Mouse (Mus musculus): ENCODE measurements around the gene Mum1. TPM values are rescaled to one million over a fixed set of nuclear protein-coding genes. Genes with fewer than 3 reads are reported as not detected.
A peak's percentile ranks its signal among the peaks of the same experiment; 100 is the strongest.

The Mum1 gene
- polyA plus RNA-seq, 1 experiment from 2014 or later, result 43.7 TPM

GRCm38 (mm10) chr10:80278390-80278789, 52.2 kb downstream of the Mum1 start:
- Histone ChIP-seq H3K4me2 (no peak overlapping the region), H3K9me3 (no peaks in the 10 kb centered on the region), H3K27ac (replicated peaks) (no peak overlapping the region), H3K27me3 (replicated peaks) (no peaks in the 10 kb centered on the region), H3K36me3 (peaks cover 100% of the 10 kb centered on the region), H3K9ac (no peak overlapping the region), H3K4me3 (no peak overlapping the region), H3K4me1 (peaks cover 30% of the 10 kb centered on the region)
- 90% methylated on average over 9 of the region's 9 CpGs for WGBS
- no peak for ATAC-seq (ENCODE audit: extremely low read depth, insufficient number of reproducible peaks, low FRiP score, low TSS enrichment)

- 93% methylated on average over 12 of the region's 12 CpGs for WGBS
Observed at GRCm38 (mm10) chr10:80279273-80279672, 53.0 kb downstream of the Mum1 start.

GRCm38 (mm10) chr10:80281304-80281703, 55.1 kb downstream of the Mum1 start:
- H3K4me3 ChIP-seq, result no peak overlapping the region
- H3K9me3 ChIP-seq, result no peaks in the 10 kb centered on the region
- H3K27me3 ChIP-seq (replicated peaks), result no peaks in the 10 kb centered on the region
- peak overlapping the region; percentile 2 for H3K9ac ChIP-seq
- ATAC-seq (ENCODE audit: extremely low read depth, insufficient number of reproducible peaks, low FRiP score, low TSS enrichment), result no peak
- no peak overlapping the region for H3K4me2 ChIP-seq
- WGBS, result 51% methylated on average over 7 of the region's 7 CpGs
- peaks cover 25% of the 10 kb centered on the region for H3K4me1 ChIP-seq
- peak overlapping the region; percentile 63 for H3K27ac ChIP-seq (replicated peaks)
- H3K36me3 ChIP-seq, result peaks cover 99% of the 10 kb centered on the region

More at GRCm38 (mm10) chr10:80279273-80279672, 53.0 kb downstream of the Mum1 start:
- no peak for ATAC-seq (ENCODE audit: extremely low read depth, insufficient number of reproducible peaks, low FRiP score, low TSS enrichment)
- Histone ChIP-seq H3K27ac (replicated peaks) (no peak overlapping the region), H3K4me2 (no peak overlapping the region), H3K9ac (no peak overlapping the region; the same call in 1 of the 2 replicates), H3K9me3 (no peaks in the 10 kb centered on the region), H3K4me3 (no peak overlapping the region), H3K36me3 (peaks cover 100% of the 10 kb centered on the region), H3K27me3 (replicated peaks) (no peaks in the 10 kb centered on the region), H3K4me1 (peaks cover 25% of the 10 kb centered on the region)

- H3K9me3 ChIP-seq, result no peaks in the 10 kb centered on the region
- no peaks in the 10 kb centered on the region for H3K27me3 ChIP-seq (replicated peaks)
- peaks cover 99% of the 10 kb centered on the region for H3K36me3 ChIP-seq
- 74% methylated on average over 8 of the region's 8 CpGs for WGBS
- H3K4me2 ChIP-seq, result no peak overlapping the region
- no peak for ATAC-seq (ENCODE audit: extremely low read depth, insufficient number of reproducible peaks, low FRiP score, low TSS enrichment)
- H3K27ac ChIP-seq (replicated peaks), result peak overlapping the region; percentile 63
- peak overlapping the region; percentile 2 for H3K9ac ChIP-seq
- H3K4me3 ChIP-seq, result no peak overlapping the region
- H3K4me1 ChIP-seq, result peaks cover 25% of the 10 kb centered on the region
Observed at GRCm38 (mm10) chr10:80281921-80282371, 55.7 kb downstream of the Mum1 start.

GRCm38 (mm10) chr10:80282481-80283441, 56.5 kb downstream of the Mum1 start:
- no peak for ATAC-seq (ENCODE audit: extremely low read depth, insufficient number of reproducible peaks, low FRiP score, low TSS enrichment)
- Histone ChIP-seq H3K27ac (replicated peaks) (peak overlapping the region; percentile 63; the same call in 1 of the 2 replicates), H3K9ac (no peak overlapping the region), H3K9me3 (no peaks in the 10 kb centered on the region), H3K4me2 (no peak overlapping the region), H3K36me3 (peaks cover 99% of the 10 kb centered on the region), H3K4me3 (no peak overlapping the region), H3K27me3 (replicated peaks) (no peaks in the 10 kb centered on the region), H3K4me1 (peaks cover 25% of the 10 kb centered on the region)
- WGBS, result 80% methylated on average over 20 of the region's 20 CpGs

GRCm38 (mm10) chr10:80285222-80286070, 59.2 kb downstream of the Mum1 start:
- H3K27me3 ChIP-seq (replicated peaks), result no peaks in the 10 kb centered on the region
- no peak overlapping the region for H3K9ac ChIP-seq
- no peaks in the 10 kb centered on the region for H3K9me3 ChIP-seq
- 82% methylated on average over 13 of the region's 15 CpGs for WGBS
- peaks cover 88% of the 10 kb centered on the region for H3K36me3 ChIP-seq
- H3K27ac ChIP-seq (replicated peaks), result no peak overlapping the region
- H3K4me2 ChIP-seq, result no peak overlapping the region
- no peak for ATAC-seq (ENCODE audit: extremely low read depth, insufficient number of reproducible peaks, low FRiP score, low TSS enrichment)
- H3K4me3 ChIP-seq, result no peak overlapping the region
- peaks cover 25% of the 10 kb centered on the region for H3K4me1 ChIP-seq

- Histone ChIP-seq H3K9me3 (no peaks in the 10 kb centered on the region), H3K36me3 (peaks cover 63% of the 10 kb centered on the region), H3K27me3 (replicated peaks) (no peaks in the 10 kb centered on the region), H3K4me1 (peaks cover 5% of the 10 kb centered on the region; the same call in 1 of the 2 replicates), H3K9ac (no peak overlapping the region), H3K27ac (replicated peaks) (no peak overlapping the region), H3K4me2 (no peak overlapping the region), H3K4me3 (no peak overlapping the region)
- WGBS, result 90% methylated on average over 12 of the region's 12 CpGs
- no peak for ATAC-seq (ENCODE audit: extremely low read depth, insufficient number of reproducible peaks, low FRiP score, low TSS enrichment)
Observed at GRCm38 (mm10) chr10:80288097-80288496, 61.9 kb downstream of the Mum1 start.

- Histone ChIP-seq H3K4me1 (peaks cover 10% of the 10 kb centered on the region), H3K36me3 (peaks cover 63% of the 10 kb centered on the region), H3K4me3 (no peak overlapping the region), H3K9me3 (no peaks in the 10 kb centered on the region), H3K9ac (no peak overlapping the region), H3K27ac (replicated peaks) (no peak overlapping the region), H3K27me3 (replicated peaks) (no peaks in the 10 kb centered on the region), H3K4me2 (no peak overlapping the region)
- ATAC-seq (ENCODE audit: extremely low read depth, insufficient number of reproducible peaks, low FRiP score, low TSS enrichment), result no peak
- WGBS, result 67% methylated on average over 8 of the region's 8 CpGs
Observed at GRCm38 (mm10) chr10:80288657-80289056, 62.4 kb downstream of the Mum1 start.

- Histone ChIP-seq H3K4me3 (peak within 1 kb of the TSS; percentile 75), H3K9me3 (no peaks in the 10 kb centered on the region), H3K36me3 (peaks cover 40% of the 10 kb centered on the region), H3K9ac (peak within 1 kb of the TSS; percentile 95), H3K4me2 (peak within 1 kb of the TSS; percentile 85), H3K27me3 (replicated peaks) (peaks cover 12% of the 10 kb centered on the region), H3K27ac (replicated peaks) (peak within 1 kb of the TSS; percentile 84), H3K4me1 (peaks cover 44% of the 10 kb centered on the region)
- under 1% methylated on average over 72 of the region's 72 CpGs for WGBS
- ATAC-seq (ENCODE audit: extremely low read depth, insufficient number of reproducible peaks, low FRiP score, low TSS enrichment), result peak; percentile 83
Observed at GRCm38 (mm10) chr10:80292251-80293146, 66.3 kb downstream of the Mum1 start, which contains the start of gene Rps15. Gene Rps15 (plus strand): TSS chr10:80292453.

- no peak for ATAC-seq (ENCODE audit: extremely low read depth, insufficient number of reproducible peaks, low FRiP score, low TSS enrichment)
- H3K4me1 ChIP-seq, result peaks cover 46% of the 10 kb centered on the region
- 25% methylated on average over 14 of the region's 14 CpGs for WGBS
Observed at GRCm38 (mm10) chr10:80293325-80293724, 67.1 kb downstream of the Mum1 start.

More at GRCm38 (mm10) chr10:80293325-80293724, 67.1 kb downstream of the Mum1 start:
- peak overlapping the region; percentile 75 for H3K4me3 ChIP-seq
- H3K27me3 ChIP-seq (replicated peaks), result peaks cover 20% of the 10 kb centered on the region
- H3K9me3 ChIP-seq, result no peaks in the 10 kb centered on the region
- H3K9ac ChIP-seq, result peak overlapping the region; percentile 95
- peak overlapping the region; percentile 84 for H3K27ac ChIP-seq (replicated peaks)
- H3K4me2 ChIP-seq, result peak overlapping the region; percentile 85
- H3K36me3 ChIP-seq, result peaks cover 31% of the 10 kb centered on the region

Measured in heart, embryonic 13.5 days (tissue).